Mouse (Mus musculus): Measurements from ENCODE around the gene Uroc1.

DNA sequence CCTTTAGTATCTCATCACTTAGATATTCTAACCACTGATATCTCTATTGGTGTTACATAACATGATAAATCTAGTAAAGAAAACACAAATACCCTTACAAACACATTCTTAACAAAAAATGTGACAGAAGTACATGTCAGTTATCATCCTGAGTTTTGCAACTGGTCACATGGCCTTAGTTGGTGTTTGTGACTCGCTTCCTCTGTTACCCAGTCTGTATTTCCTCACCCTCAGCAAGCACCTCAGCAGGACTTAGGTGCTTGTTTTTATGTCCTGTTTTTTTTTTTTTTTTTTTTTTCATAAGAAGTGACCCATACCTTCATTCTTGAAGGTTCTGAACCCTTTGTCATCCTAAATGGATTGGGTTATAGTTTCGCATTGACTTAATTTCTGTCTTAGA, 44.6 kb downstream of the Uroc1 start:
- no peak for TF ChIP-seq CTCF (IDR thresholded peaks at IDR 0.05; ENCODE audit: borderline replicate concordance, extremely low read depth, insufficient read depth, insufficient read length)
- TF ChIP-seq POLR2A (IDR thresholded peaks at IDR 0.05; ENCODE audit: borderline replicate concordance, extremely low read depth, insufficient read depth, insufficient read length, poor library complexity, severe bottlenecking), result no peak

All from brain, embryonic 14.5 days (tissue).